Comparison of ENCODE assay signal across 8 mouse cellular contexts in the genomic region with DNA sequence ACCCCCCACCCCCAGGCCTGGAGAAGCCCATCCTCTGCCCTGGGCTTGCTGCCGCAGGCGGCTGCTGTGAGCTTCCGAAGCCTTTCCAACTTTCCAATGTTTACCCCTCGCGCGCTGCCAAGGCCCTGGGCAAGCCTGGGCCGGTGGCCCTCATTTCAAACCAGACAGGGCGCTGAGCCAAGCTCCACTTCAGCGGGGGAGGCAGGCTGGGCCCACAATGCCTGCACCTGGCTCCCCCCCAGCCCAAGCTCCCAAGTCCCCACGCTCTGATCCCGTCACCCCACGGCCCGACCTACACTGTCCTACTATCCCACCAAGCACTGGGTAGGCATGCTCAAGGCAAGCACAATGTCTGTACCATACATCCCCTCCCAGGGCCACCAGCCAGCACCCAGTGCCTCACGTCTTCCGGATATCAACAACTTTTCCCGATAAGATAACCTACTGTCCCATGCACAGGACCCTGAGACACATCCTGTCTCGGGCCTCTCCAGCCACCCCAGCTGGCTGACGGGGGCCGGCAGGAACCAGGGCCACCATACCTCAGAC. TPM values are rescaled to one million over a fixed set of nuclear protein-coding genes. Genes with fewer than 3 reads are reported as not detected.
DNase-seq lines count a peak whose midpoint lies in the region; ATAC-seq and TF ChIP-seq lines count a peak whose summit lies in the region.

No protein-coding gene starts in this region.

- peak overlapping the region; percentile 51 for H3K9ac ChIP-seq in forebrain, postnatal 0 days
- H3K9ac ChIP-seq in lung, embryonic 16.5 days (ENCODE audit: low read length) = peak overlapping the region; percentile 73

- peak overlapping the region; percentile 94 for H3K27ac ChIP-seq in forebrain, postnatal 0 days (ENCODE audit: low read depth, low read length)
- H3K27ac ChIP-seq in lung, embryonic 16.5 days (ENCODE audit: low read length) = peak overlapping the region; percentile 100

- no peaks in the 10 kb centered on the region for H3K36me3 ChIP-seq in forebrain, postnatal 0 days (ENCODE audit: insufficient read depth)
- no peaks in the 10 kb centered on the region for H3K36me3 ChIP-seq in lung, embryonic 16.5 days (ENCODE audit: control insufficient read depth, insufficient read depth, low read length)

- peak overlapping the region; percentile 48 for H3K4me2 ChIP-seq in forebrain, postnatal 0 days (ENCODE audit: low read depth)
- peak overlapping the region; percentile 78 for H3K4me2 ChIP-seq in lung, embryonic 16.5 days (ENCODE audit: low read depth, low read length)

- peak overlapping the region; percentile 17; the same call in 1 of the 2 replicates for H3K4me3 ChIP-seq in forebrain, postnatal 0 days (ENCODE audit: low read depth, low read length)
- H3K4me3 ChIP-seq in lung, embryonic 16.5 days (ENCODE audit: low read length) = peak overlapping the region; percentile 49

- no peaks in the 10 kb centered on the region for H3K9me3 ChIP-seq in forebrain, postnatal 0 days (ENCODE audit: low read length)
- no peaks in the 10 kb centered on the region for H3K9me3 ChIP-seq in lung, embryonic 16.5 days (ENCODE audit: control insufficient read depth, low read length)

- peak; percentile 51 for DNase-seq in 416B (ENCODE audit: low read depth)
- peak; percentile 82 for DNase-seq in forebrain, postnatal 0 days
- peak; percentile 91 for DNase-seq in heart, postnatal 4 days
- DNase-seq in layer of hippocampus, adult 8-10 months (ENCODE audit: low spot score in 2 of 2) = peak; percentile 72 to 81
- DNase-seq in right cerebral cortex, postnatal 14 days = peak; percentile 75
- DNase-seq in thymus, postnatal 10 days (ENCODE audit: low spot score in 2 of 2) = no peak

- 10% methylated on average over 19 of the region's 19 CpGs for WGBS in forebrain, postnatal 0 days
- WGBS in lung, embryonic 16.5 days = 4% methylated on average over 19 of the region's 19 CpGs

- TF ChIP-seq CTCF in forebrain, postnatal 0 days (IDR thresholded peaks at IDR 0.05; ENCODE audit: low read depth) = no peak

- peaks cover 49% of the 10 kb centered on the region for H3K4me1 ChIP-seq in forebrain, postnatal 0 days (ENCODE audit: insufficient read depth)
- peaks cover 73% of the 10 kb centered on the region for H3K4me1 ChIP-seq in lung, embryonic 16.5 days (replicated peaks; ENCODE audit: control insufficient read depth, insufficient read depth, low read length)

- peak; percentile 33; the same call in 1 of the 2 replicates for ATAC-seq in cerebellum, adult (ENCODE audit: insufficient number of reproducible peaks, low FRiP score, low TSS enrichment)
- ATAC-seq in forebrain, postnatal 0 days = peak; percentile 44
- peak; percentile 32 for ATAC-seq in lung, embryonic 16.5 days (ENCODE audit: low read depth)

- H3K27me3 ChIP-seq in forebrain, postnatal 0 days (ENCODE audit: insufficient read depth, low read length) = no peaks in the 10 kb centered on the region
- no peaks in the 10 kb centered on the region for H3K27me3 ChIP-seq in lung, embryonic 16.5 days (ENCODE audit: control insufficient read depth, insufficient read depth, low read depth, low read length)

RNA-seq across cellular contexts. Expression of a gene that starts 38.8 kb away (rescaled TPM):
- 12.7 and 13.4 TPM in 2 replicates for total RNA-seq in forebrain, postnatal 0 days (2014; rRNA removed)
- 11.6 and 16.8 TPM in 2 replicates for polyA plus RNA-seq in forebrain, postnatal 0 days (2015; fragmentation: Nextera tagmentation; extraction: Ambion mirVana)
- total RNA-seq in heart, postnatal 4 days (2021) = 100 to 1,000 TPM; 104 to 112 TPM
- 100 to 1,000 TPM; 246 to 324 (median 271) TPM for total RNA-seq in layer of hippocampus, adult 8-10 months (2022)
- polyA plus RNA-seq in lung, embryonic 16.5 days (2015; fragmentation: Nextera tagmentation; extraction: Ambion mirVana) = 20.3 and 27.3 TPM in 2 replicates

Comparison
In these comparisons a context has a peak if more than half of its experiments do, and no peak if none do; other contexts are left out.
1. DNase-seq: peak in 416B (single experiment), forebrain, postnatal 0 days (single experiment), heart, postnatal 4 days (single experiment), layer of hippocampus, adult 8-10 months (2 of 2) and right cerebral cortex, postnatal 14 days (single experiment); none in thymus, postnatal 10 days (0 of 2).
2. Peak in every context shown above with its lines, with median percentiles within 50 percentile points of each other: ATAC-seq.